Mouse (Mus musculus) heart, postnatal 36 days (tissue): ENCODE data around the gene Zfp385c. TPM values are rescaled to one million over a fixed set of nuclear protein-coding genes. Genes with fewer than 3 reads are reported as not detected.
A peak's percentile ranks its signal among the peaks of the same experiment; 100 is the strongest.
"Not testable (repeated sequence)": the region's sequence is repeated elsewhere in the genome, so short reads cannot be mapped to it uniquely, and the experiment has no call there.

Experiments
- DNase-seq, 2 experiments: peaks; one replicate each; pipeline ENCODE4 v3.0.0; 2021 to 2022
- intact Hi-C: fragments of 180-260 bp; cut with DNase I; formaldehyde crosslinking; loops from one replicate; pipeline ENCODE4 v1.15.1; 2025
- total RNA-seq, 2 experiments: library from RNA; stranded (reverse); gene quantifications; 2 replicates each; pipeline ENCODE4 v1.2.3; 2021

The Zfp385c gene
- total RNA-seq, 2 experiments from 2014 or later = 0.28 TPM; not detected in 1

- no peak for DNase-seq
- intact Hi-C loops = loop anchor here (5.0 kb wide), 1 partner anchor 278 kb away; no protein-coding TSS in a partner anchor
Observed at GRCm38 (mm10) chr11:100700710-100701109, 8.5 kb upstream of the Zfp385c start.

DNA sequence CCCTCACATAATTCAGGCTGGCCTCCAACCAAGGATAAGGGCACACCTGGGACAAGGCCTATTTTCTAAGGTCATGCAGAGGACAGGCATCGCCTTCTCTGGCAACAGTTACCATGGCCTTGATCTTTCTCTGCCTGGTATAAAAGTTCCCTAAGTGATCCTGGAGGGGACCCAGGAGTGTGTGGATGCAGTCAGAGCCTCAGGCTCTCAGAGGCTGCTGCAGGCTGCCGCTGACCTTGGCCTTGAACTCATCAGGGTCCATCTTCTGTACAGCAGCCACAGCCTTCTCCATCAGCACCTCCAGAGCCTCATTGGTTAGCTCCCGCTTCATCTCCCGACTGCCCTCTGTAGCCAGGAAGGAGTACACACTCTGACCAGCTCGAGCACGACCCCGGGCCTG, 5.7 kb upstream of the Zfp385c start:
- intact Hi-C loops = loop anchor here (10.0 kb wide), 1 partner anchor 343 kb away; the partner anchor contains the start of gene Hap1
- no peak for DNase-seq

DNA sequence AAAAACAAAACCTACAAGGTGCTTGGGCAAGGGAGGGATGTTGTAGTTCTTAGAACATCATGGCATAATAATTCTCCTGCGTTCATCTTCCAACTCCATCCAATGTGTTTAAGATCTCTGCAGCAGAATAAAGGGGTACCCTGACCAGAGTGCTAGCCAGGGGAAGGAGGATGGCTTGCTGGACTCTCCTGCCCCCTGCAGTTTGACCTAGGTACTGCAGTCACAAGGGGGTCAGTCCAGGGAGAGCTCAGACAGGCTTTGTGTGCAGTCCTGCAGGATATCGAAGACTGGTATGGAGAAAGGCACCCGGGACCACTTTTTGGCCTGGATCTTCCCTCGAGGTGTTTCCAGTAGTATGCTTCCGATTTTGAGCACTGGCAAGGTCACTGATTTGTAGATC, 2.7 kb upstream of the Zfp385c start:
- peak; percentile 79 to 88 for DNase-seq

DNA sequence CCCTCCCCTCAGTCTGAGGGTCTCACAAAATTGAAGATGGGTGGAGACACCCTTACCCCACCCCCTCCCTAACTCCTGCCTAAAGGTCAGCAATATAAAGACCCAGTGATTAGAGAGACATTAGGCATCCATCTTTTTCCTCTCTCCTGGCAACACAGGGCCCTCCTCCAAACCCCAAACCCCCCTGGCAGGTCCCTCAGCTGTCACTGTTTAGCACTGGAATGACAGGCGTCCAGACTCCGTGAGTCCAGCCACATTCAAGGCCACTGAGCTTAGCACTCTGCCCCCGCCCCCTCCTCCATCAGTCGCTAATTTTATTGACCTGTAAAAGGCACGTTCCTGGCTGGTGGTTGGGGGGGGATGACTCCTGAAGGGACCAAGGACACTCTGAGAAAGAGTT, 899 bp upstream of the Zfp385c start:
- no peak for DNase-seq
- intact Hi-C loops = loop anchor here (10.0 kb wide), 1 partner anchor 338 kb away; the partner anchor contains the start of gene Hap1

More for the DNA sequence above, 2.7 kb upstream of the Zfp385c start:
- intact Hi-C loops = loop anchor here (1.0 to 10.0 kb wide), 3 partner anchors 68 to 340 kb away; partner anchors contain the start of gene Hap1

DNA sequence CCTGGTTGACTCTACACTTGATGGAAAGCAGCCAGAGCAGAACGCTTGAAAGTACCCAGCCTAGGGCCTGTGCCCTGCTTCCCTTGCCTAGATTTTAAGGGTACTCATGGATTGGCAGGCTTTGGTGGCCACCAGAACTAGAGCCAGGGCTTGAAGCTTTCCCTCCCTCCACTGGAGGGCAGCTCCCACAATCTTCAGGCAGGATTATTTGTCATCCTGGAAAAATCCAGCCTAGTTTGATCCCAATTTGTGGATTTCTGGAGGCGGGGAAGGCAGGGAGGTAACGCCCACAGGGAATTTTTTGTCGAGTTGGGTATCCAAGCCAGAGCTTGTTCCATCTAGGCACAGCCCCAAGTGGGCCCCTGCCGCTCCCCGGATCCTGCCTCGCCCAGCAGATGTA, 1.9 kb downstream of the Zfp385c start:
- intact Hi-C loops = loop anchor here (10.0 kb wide), 1 partner anchor 336 kb away; the partner anchor contains the start of gene Hap1
- no peak for DNase-seq

DNA sequence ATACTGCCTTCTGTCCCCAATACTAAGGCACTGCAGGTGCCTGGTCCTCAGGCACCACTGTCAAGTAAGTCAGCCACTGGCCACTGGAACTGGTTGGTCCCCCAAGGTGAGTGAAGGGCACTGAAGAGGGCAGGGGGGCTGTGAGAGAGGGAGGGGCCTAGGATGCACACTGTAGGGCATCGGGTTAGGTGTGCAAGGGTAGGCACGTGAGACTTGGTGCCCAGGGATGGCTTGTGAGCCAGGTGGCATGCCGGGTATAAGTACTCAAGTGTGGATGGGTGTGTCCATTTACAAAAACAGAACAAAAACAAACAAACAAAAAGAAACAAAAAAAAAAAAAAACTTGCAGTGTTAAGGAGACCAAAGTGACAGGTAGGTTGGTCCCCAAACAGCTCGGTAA, 3.8 kb downstream of the Zfp385c start:
- DNase-seq = no peak
- intact Hi-C loops = no loop called here

DNA sequence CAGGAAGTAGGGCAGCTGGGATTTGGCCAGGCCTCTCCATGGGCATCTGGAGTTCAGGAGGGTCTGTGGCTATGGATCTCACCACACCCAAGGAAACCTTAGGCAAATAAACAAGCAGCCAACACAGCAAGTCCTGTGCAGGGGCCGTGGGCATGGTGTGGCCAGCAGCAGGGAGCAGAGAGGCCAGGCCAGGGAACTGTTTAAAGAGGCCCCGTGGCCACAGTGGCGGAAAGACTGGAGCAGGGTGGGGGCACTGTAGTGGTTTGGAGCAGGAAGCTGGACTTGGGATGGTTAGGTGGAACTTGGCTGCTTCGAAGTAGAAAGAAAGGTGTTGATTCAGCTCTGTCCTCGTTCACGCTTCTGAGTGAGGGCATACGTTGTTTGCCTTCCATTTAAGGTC, 5.0 kb downstream of the Zfp385c start:
- DNase-seq = no peak
- intact Hi-C loops = no loop called here

- DNase-seq = no peak
- intact Hi-C loops = no loop called here
Observed at GRCm38 (mm10) chr11:100685371-100685770, 6.9 kb downstream of the Zfp385c start.

DNA sequence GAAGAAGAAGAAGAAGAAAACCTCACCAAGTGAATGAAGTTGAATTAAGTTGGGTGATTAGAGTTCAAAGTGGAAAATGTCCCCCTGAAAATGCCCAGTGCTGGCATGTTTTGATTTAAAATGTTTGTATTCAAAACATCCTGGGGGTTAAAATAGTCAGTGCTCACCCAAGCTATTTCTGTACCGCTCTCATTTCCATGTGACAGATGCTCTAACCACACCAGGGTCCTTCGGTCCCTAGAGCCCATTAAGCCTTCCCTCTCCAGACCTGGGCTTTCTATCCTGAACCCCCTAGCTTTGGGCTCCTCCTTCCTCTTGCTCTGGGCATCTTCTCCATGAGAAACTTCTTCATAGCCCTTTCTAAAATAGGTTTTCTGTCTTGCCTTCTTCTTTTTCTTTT, 8.2 kb downstream of the Zfp385c start:
- DNase-seq = no peak
- intact Hi-C loops = no loop called here

DNA sequence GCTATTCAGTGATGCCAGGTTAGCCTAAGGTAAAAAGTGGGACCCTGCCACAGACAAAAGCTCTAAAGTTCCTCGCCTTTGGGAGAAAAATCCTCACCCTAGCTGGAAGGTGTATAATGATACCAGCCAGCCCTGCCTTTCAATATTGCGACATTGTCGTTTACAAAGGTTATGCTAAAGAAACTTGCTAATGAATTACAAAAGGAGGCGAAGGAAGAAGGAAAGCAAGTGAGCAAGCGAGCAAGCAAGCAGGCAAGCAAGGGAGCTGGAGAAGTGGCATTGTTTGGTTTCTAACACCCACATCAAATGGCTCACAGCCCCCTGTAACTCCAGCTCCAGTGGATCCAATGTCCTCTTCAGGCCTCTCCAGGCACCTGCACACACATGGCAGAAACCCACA, 9.7 kb downstream of the Zfp385c start:
- intact Hi-C loops = no loop called here
- DNase-seq = no peak

DNA sequence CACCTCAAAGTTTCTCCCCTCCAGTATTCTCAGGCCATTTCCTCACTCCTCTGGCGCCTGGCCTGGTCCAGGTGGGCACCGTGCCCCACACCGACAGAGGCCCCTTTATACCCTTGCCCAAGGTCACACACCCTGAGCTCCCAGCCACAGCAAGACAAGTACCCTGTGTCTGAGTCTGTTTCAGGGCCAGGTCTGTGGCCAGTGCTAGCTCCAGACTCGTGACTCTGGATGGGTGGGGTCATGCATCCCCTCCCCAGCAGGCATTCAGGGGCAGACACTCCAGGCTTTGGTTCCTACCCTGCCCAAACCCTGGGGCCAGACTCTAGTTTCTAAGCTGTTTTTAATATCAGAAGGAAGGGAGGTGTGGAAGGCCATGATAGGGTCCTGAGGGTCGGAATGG, 10.4 kb downstream of the Zfp385c start:
- intact Hi-C loops = no loop called here
- DNase-seq = no peak

DNA sequence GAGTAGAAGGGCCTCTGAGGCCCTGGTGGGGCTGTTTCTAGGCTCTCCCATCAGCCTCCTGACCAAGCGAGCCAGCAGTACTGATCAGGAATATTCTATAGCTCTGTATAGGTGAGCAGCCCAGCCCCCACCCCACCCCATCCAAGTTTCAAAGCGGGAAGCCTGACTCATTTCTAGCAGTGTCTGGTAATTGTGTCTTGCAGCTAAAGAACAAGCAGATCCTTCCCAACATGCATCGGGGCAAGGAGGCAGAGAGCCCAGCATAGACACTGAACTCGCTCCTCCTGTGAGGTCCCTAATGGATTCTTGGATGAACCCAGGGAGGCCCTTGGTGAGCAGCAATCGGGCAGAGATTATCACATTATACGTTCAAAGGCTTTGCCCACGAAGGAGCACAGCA, 14.4 kb downstream of the Zfp385c start:
- intact Hi-C loops = no loop called here
- no peak for DNase-seq

GRCm38 (mm10) chr11:100673169-100673568, 19.1 kb downstream of the Zfp385c start:
- intact Hi-C loops = no loop called here
- DNase-seq = peak; percentile 56 to 58

DNA sequence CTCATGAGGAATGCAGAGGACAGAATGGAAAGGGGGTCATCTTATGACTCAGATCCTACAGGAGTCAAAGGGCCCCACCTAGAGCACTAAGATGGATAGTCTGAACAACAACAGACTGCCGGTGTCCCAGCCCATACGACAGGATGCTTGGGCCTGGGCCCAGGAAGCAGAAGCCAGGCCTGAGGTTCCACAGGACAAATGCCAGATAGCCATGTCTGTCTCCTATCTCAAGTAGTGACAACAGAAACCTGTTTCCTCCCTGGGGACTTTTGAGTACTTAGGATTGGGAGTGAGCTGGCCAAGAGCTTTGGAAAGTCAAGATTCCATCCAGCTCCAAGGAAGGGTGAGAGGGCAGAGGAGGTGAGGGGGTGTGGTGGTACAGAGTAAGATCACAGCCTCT, 20.3 kb downstream of the Zfp385c start:
- intact Hi-C loops = no loop called here
- DNase-seq = peak; percentile 12 to 29

DNA sequence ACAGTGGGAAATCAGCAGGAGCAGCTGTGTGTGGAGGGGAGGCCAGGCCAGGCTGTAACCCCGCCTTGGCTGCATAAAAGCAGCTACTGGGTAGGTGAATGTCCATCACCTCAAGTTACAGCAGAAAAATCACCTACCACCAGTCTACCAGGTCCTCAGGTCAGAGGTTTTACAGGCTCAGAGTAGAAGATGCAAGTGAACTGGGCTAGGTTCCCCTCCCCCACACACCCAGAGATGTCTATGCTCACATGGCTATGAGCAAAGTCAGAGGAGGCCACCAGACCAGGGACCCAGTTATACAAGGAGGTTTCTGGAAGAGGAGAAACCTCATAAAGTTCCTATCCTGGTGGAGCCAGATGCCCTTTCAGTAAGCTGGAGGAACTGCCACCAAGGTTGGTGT, 21.2 kb downstream of the Zfp385c start:
- intact Hi-C loops = no loop called here
- DNase-seq = no peak

DNA sequence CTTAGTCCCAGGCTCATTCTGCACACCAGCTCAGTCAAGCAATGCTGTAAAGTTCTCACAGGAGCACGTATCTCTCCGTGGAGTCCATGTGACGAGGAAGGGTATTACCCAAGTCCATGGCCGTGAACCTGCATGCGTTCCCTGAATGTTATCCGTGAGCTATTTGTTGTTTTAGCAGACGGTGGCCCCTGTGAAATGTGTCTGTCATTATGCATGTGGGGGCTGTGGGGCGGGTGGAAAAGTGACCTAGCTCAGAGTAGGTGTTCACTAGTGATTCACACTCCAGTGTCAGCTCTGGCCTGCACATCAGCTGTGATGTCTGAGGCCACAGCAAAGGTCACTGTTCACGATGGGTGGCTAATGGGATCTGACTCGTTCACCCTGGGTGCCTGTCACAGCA, 32.4 kb downstream of the Zfp385c start:
- no peak for DNase-seq
- intact Hi-C loops = no loop called here

DNA sequence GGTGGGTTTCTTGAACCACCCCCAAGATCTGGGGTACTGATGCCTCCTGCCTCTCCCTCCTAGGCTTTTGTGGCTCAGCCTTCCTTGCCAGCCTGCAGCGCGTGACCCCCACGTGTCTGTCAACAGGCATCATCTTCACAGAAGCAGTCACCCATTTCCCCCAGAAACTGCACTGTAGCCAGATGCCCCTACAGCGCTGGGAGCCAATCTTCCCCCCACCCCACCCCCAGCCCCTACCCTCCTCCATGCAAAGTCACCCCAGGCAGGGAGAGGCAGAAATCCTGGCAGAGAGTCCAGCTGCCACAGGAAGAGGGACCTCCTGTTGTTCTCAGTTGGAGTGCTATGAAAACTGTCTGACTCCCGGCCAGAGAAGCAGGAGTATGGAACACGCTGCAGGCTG, 35.8 kb downstream of the Zfp385c start:
- intact Hi-C loops = no loop called here
- DNase-seq = no peak

GRCm38 (mm10) chr11:100655589-100655988, 36.7 kb downstream of the Zfp385c start:
- intact Hi-C loops = not testable (repeated sequence)

DNA sequence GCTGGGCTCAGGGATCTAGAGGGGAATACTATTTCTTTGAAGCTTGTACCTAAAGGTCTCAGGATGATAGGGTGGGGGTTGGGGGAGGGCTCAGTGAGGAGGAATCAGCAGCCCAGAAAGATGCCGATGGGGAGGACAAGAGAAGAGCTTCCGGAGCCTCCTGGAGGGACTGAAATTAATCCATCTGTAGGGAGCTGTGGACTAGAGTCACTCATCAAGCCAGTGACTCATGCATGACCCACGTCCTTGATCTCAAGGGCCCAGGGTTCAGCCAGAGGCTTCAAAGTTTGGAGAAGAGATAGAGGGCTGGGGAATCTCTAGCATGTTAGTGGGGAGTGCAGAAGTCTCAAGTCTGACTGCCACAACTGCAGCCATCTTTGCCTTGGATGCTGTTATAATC, 40.5 kb downstream of the Zfp385c start:
- DNase-seq = no peak
- intact Hi-C loops = no loop called here

More at GRCm38 (mm10) chr11:100655589-100655988, 36.7 kb downstream of the Zfp385c start:
- DNase-seq = not testable (repeated sequence)

GRCm38 (mm10) chr11:100651205-100651604, 41.0 kb downstream of the Zfp385c start:
- no peak for DNase-seq
- intact Hi-C loops = no loop called here

DNA sequence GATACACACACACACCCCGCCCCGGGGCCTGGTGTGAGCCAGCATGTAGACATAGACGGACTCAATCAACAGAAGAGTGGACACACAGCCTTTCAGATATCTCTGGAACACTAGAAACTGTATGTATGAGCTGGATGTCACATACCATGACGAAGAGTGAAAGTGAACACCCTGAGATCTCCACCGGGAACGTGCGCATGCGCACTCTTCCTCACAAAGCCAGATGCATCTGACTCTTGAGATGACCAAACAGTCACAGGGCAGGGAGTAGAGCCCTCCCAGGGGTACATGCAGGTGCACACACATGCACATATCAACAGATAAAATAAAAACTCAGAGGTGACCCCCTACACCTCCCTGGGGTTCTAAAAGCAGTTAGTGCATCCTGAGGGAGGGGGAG, 43.9 kb downstream of the Zfp385c start:
- DNase-seq = no peak
- intact Hi-C loops = no loop called here

DNA sequence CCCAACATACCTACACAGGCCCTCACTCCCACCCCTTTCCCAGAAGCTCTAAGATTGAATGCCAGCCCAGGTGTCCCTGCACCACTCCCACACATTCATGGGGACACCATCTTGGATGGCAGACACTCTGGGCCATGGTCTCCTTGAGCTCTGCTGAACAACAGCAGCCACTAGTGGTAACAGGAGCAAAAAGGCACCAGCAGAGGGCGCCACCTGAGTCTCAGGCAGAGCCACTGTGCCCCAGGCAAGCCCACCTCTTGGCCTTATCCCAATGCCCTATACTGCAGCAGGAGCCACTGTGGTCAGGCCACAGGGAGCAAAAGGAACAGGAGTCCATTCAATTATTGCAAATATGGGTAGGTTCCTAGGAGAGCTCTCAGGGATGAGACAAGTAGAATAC, 46.0 kb downstream of the Zfp385c start:
- DNase-seq = peak in 1 of 2 experiments; percentile 39
- intact Hi-C loops = no loop called here
